Mouse (Mus musculus) ES-E14 (cell line): ENCODE measurements around the gene Gatad1.

Experiments used
- CHD2 ChIP-seq: IDR thresholded peaks from 2 replicates; pipeline ENCODE4 v1.6.1; 2014; ENCODE audit warnings: mild to moderate bottlenecking, low read depth, low read length, inconsistent platforms
- HCFC1 ChIP-seq: IDR thresholded peaks from 2 replicates; pipeline ENCODE4 v1.6.1; 2012; ENCODE audit warnings: low read length, inconsistent platforms, borderline replicate concordance; ENCODE audit not compliant: insufficient read depth
- MAFK ChIP-seq: IDR thresholded peaks from 2 replicates; pipeline ENCODE4 v1.6.1; 2014; ENCODE audit warnings: mild to moderate bottlenecking, low read depth, low read length, inconsistent platforms; ENCODE audit not compliant: insufficient read depth
- ZC3H11A ChIP-seq: IDR thresholded peaks from 2 replicates; pipeline ENCODE4 v1.6.1; 2012; ENCODE audit warnings: low read depth, mild to moderate bottlenecking, inconsistent platforms, low read length, borderline replicate concordance

DNA sequence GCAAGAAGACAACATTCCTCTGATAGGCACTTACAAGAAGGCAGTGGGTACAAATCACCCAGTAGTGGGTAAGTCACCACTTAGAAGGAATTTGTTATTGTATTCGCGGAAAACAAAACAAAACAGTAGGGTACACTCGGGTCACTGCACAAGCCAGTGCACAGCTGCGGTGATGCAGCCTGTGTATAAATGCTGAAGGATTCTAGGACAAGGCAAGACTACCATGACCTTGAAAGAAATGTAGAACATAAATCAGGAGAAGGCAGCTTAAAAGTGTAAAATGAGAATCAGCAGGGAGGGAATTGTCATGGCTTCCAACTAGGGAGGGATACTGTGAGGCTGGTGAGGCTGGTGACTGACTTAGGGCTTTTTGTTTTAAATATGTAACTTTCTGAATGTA is 45.2 kb upstream of the Gatad1 start:
- TF ChIP-seq MAFK (no peak), ZC3H11A (no peak), HCFC1 (no peak), CHD2 (no peak)
